Mouse (Mus musculus): ENCODE measurements around the gene Kif21a.

Kif21a gene

GRCm38 (mm10) chr15:91018161-91018860, 31.4 kb downstream of the Kif21a start:
- DNase-seq (ENCODE audit: low spot score in 2 of 2), result no peak

GRCm38 (mm10) chr15:91017261-91018160, 32.2 kb downstream of the Kif21a start:
- DNase-seq (ENCODE audit: low spot score in 2 of 2), result no peak

- no peak for DNase-seq (ENCODE audit: low spot score in 2 of 2)
These were observed 33.4 kb downstream of the Kif21a start for GRCm38 (mm10) chr15:91016366-91016765.

- no peak for DNase-seq (ENCODE audit: low spot score in 2 of 2)
These were observed 36.8 kb downstream of the Kif21a start for GRCm38 (mm10) chr15:91012793-91013580.

GRCm38 (mm10) chr15:91010218-91010617, 39.5 kb downstream of the Kif21a start:
- DNase-seq (ENCODE audit: low spot score in 2 of 2), result no peak

GRCm38 (mm10) chr15:91007123-91007830, 42.5 kb downstream of the Kif21a start:
- no peak for DNase-seq (ENCODE audit: low spot score in 2 of 2)

- no peak for DNase-seq (ENCODE audit: low spot score in 2 of 2)
These were observed 45.0 kb downstream of the Kif21a start for GRCm38 (mm10) chr15:91004726-91005125.

GRCm38 (mm10) chr15:91001037-91001616, 48.6 kb downstream of the Kif21a start:
- DNase-seq (ENCODE audit: low spot score in 2 of 2), result no peak

- no peak for DNase-seq (ENCODE audit: low spot score in 2 of 2)
These were observed 49.3 kb downstream of the Kif21a start for GRCm38 (mm10) chr15:91000280-91001036.

- DNase-seq (ENCODE audit: low spot score in 2 of 2), result no peak
These were observed 56.9 kb downstream of the Kif21a start for GRCm38 (mm10) chr15:90992871-90993270.

GRCm38 (mm10) chr15:90992388-90992787, 57.4 kb downstream of the Kif21a start:
- no peak for DNase-seq (ENCODE audit: low spot score in 2 of 2)

GRCm38 (mm10) chr15:90991843-90992242, 57.9 kb downstream of the Kif21a start:
- no peak for DNase-seq (ENCODE audit: low spot score in 2 of 2)

- no peak for DNase-seq (ENCODE audit: low spot score in 2 of 2)
These were observed 62.0 kb downstream of the Kif21a start for GRCm38 (mm10) chr15:90987714-90988250.

GRCm38 (mm10) chr15:90975914-90976313, 73.8 kb downstream of the Kif21a start:
- DNase-seq (ENCODE audit: low spot score in 2 of 2), result no peak

- DNase-seq (ENCODE audit: low spot score in 2 of 2), result no peak
These were observed 77.6 kb downstream of the Kif21a start for GRCm38 (mm10) chr15:90971914-90972767.

GRCm38 (mm10) chr15:90963320-90963719, 86.4 kb downstream of the Kif21a start:
- DNase-seq (ENCODE audit: low spot score in 2 of 2), result no peak

- DNase-seq (ENCODE audit: low spot score in 2 of 2), result no peak
These were observed 87.2 kb downstream of the Kif21a start for GRCm38 (mm10) chr15:90962548-90962947.

- DNase-seq (ENCODE audit: low spot score in 2 of 2), result no peak
These were observed 88.8 kb downstream of the Kif21a start for GRCm38 (mm10) chr15:90960831-90961554.
